Mouse (Mus musculus) T-cell, adult 66 days (primary cell): ENCODE measurements around the gene Pik3cb. TPM values are rescaled to one million over a fixed set of nuclear protein-coding genes. Genes with fewer than 3 reads are reported as not detected.

Source experiments
- total RNA-seq, 2 experiments: library from RNA; stranded (reverse); gene quantifications; 3 replicates in 1 of 2; 4 replicates in 1 of 2; pipeline ENCODE4 v1.2.4; 2023

The Pik3cb gene
- 10 to 100 TPM in 1 of 2 experiments, 1 to 10 TPM in 1; 8.4 to 11.7 TPM for total RNA-seq

DNA sequence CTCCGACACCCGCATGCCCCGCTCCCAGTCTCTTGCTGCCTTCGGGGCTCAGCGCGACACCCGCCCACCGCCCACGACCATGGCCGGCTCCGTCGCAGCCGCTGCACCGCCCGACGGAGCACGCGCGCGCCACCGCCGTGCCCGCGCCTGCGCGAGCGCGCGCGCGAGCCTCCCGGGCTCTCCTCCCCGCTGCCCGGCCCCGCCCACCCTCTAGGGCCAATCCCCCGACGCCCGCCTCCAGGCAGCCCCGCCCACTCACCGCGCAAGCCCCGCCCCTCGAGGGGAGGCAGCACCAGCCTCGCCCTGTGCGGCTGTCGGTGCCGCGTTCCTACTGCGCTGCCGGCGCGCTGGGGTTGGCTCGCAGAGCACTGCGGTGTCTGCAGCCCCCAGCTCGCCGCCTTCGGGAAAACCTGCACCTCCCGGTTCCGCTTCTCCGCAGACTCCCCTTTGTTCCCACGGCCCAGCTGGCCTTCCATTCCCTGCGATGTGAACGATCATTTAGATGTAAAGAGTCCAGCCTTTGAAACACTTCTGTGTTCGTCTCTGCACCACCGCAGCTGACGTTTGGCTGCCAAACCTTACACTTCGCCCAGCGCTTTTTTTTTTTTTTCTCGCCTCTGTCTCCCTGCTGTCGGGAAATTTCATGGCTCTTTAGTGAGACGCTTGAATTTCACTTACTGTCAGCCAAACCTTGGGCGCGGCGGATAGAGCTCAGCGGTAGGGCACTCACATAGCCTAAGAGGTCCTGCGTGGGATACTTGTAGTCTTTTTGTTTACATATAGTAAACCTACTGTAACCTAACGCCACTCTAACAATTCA is at the start of gene Pik3cb:
TSS of gene Pik3cb (minus strand) at position 559 of the 820 bp plus-strand sequence.

DNA sequence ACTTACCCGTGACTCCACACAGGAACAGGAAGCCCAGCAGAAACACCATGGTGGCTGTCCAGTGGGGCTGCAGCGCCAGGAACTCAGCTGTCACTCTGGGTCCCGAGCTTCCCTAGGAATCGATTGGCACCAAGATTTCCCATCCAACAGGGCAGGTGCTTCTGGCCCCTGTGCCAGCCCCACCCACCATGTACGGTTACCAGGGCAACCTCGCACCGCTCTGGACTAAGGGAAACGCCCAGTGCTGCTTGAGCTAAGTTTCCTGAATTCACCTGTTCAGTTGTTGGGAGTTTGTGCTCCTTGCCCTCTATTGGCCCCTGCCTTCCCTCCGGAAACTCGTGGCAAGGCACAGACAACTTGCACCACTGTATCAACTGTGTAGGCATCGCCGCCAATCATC is 104.8 kb downstream of the Pik3cb start, which contains the start of gene Gm1123:
TSS of gene Gm1123 (minus strand) at position 141 of the 400 bp plus-strand sequence.

Other genes starting within 250 kb of the Pik3cb start
- gene 7420426K07Rik, start 237.5 kb downstream of the Pik3cb start, total RNA-seq: not detected
- gene Foxl2, start 185.3 kb downstream of the Pik3cb start, total RNA-seq: not detected
- 10 to 100 TPM; 40.9 to 58.1 TPM for gene Faim, start 154.2 kb downstream of the Pik3cb start, total RNA-seq
- under 1 TPM in 1 of 2 experiments, not detected in 1; 0.50 TPM for gene Gm1123, start 104.9 kb downstream of the Pik3cb start, total RNA-seq
- gene Faiml, start 96.6 kb upstream of the Pik3cb start, total RNA-seq: not detected
- 10 to 100 TPM; 11.6 to 12.4 TPM for gene Cep70, start 102.7 kb upstream of the Pik3cb start, total RNA-seq
- under 1 TPM in 1 of 2 experiments, not detected in 1; 0.12 TPM for gene Esyt3, start 217.9 kb upstream of the Pik3cb start, total RNA-seq